Mouse (Mus musculus): Measurements from ENCODE around the gene Gm27179. TPM values are rescaled to one million over a fixed set of nuclear protein-coding genes. Genes with fewer than 3 reads are reported as not detected.
A peak's percentile ranks its signal among the peaks of the same experiment; 100 is the strongest.
"Not testable (repeated sequence)": the region's sequence is repeated elsewhere in the genome, so short reads cannot be mapped to it uniquely, and the experiment has no call there.

Gene Gm27179
- not detected in 2 replicates for polyA plus RNA-seq (2014; fragmentation: Nextera tagmentation; extraction: Ambion mirVana)

GRCm38 (mm10) chr14:69512449-69512848 lies at the start of gene Gm27179:
Gene Gm27179, minus strand, starts transcription at chr14:69512549.
- H3K27me3 ChIP-seq (replicated peaks; ENCODE audit: control insufficient read depth, insufficient read depth, low read length); H3K9ac ChIP-seq (ENCODE audit: low read length); H3K9me3 ChIP-seq (replicated peaks; ENCODE audit: control insufficient read depth, low read length); H3K27ac ChIP-seq (ENCODE audit: low read depth, low read length); H3K4me3 ChIP-seq (ENCODE audit: low read depth, low read length); H3K36me3 ChIP-seq (ENCODE audit: control insufficient read depth, insufficient read depth, low read length); ATAC-seq; H3K4me2 ChIP-seq (ENCODE audit: low read length); DNase-seq (ENCODE audit: low spot score); H3K4me1 ChIP-seq (ENCODE audit: control insufficient read depth, insufficient read depth, low read length): not testable (repeated sequence)
- WGBS = no CpG with 5 or more reads among the region's 2 CpGs

GRCm38 (mm10) chr14:69557550-69557949 lies 45.2 kb upstream of the Gm27179 start:
- H3K27me3 ChIP-seq (replicated peaks; ENCODE audit: control insufficient read depth, insufficient read depth, low read length); DNase-seq (ENCODE audit: low spot score); H3K27ac ChIP-seq (ENCODE audit: low read depth, low read length); ATAC-seq; H3K4me2 ChIP-seq (ENCODE audit: low read length); H3K9me3 ChIP-seq (replicated peaks; ENCODE audit: control insufficient read depth, low read length); H3K4me3 ChIP-seq (ENCODE audit: low read depth, low read length); H3K36me3 ChIP-seq (ENCODE audit: control insufficient read depth, insufficient read depth, low read length); H3K9ac ChIP-seq (ENCODE audit: low read length); H3K4me1 ChIP-seq (ENCODE audit: control insufficient read depth, insufficient read depth, low read length): not testable (repeated sequence)
- WGBS = no CpG with 5 or more reads among the region's 14 CpGs

GRCm38 (mm10) chr14:69556820-69557219 lies 44.5 kb upstream of the Gm27179 start:
- not testable (repeated sequence) for H3K4me1 ChIP-seq (ENCODE audit: control insufficient read depth, insufficient read depth, low read length); ATAC-seq; H3K27ac ChIP-seq (ENCODE audit: low read depth, low read length); H3K4me2 ChIP-seq (ENCODE audit: low read length); H3K4me3 ChIP-seq (ENCODE audit: low read depth, low read length); H3K9me3 ChIP-seq (replicated peaks; ENCODE audit: control insufficient read depth, low read length); DNase-seq (ENCODE audit: low spot score); H3K9ac ChIP-seq (ENCODE audit: low read length); H3K27me3 ChIP-seq (replicated peaks; ENCODE audit: control insufficient read depth, insufficient read depth, low read length); H3K36me3 ChIP-seq (ENCODE audit: control insufficient read depth, insufficient read depth, low read length)
- no CpG with 5 or more reads among the region's 8 CpGs for WGBS

- H3K27ac ChIP-seq (ENCODE audit: low read depth, low read length) = not testable (repeated sequence)
- ATAC-seq = peak; percentile 98
These were observed 42.9 kb upstream of the Gm27179 start, which contains the start of gene Entpd4b for GRCm38 (mm10) chr14:69555110-69555831. Gene Entpd4b, plus strand, starts transcription at chr14:69555424.

GRCm38 (mm10) chr14:69547310-69547709 lies 35.0 kb upstream of the Gm27179 start:
- no CpG with 5 or more reads among the region's 4 CpGs for WGBS
- ATAC-seq; H3K4me3 ChIP-seq (ENCODE audit: low read depth, low read length); DNase-seq (ENCODE audit: low spot score); H3K4me2 ChIP-seq (ENCODE audit: low read length); H3K4me1 ChIP-seq (ENCODE audit: control insufficient read depth, insufficient read depth, low read length); H3K9me3 ChIP-seq (replicated peaks; ENCODE audit: control insufficient read depth, low read length); H3K27me3 ChIP-seq (replicated peaks; ENCODE audit: control insufficient read depth, insufficient read depth, low read length); H3K27ac ChIP-seq (ENCODE audit: low read depth, low read length); H3K9ac ChIP-seq (ENCODE audit: low read length); H3K36me3 ChIP-seq (ENCODE audit: control insufficient read depth, insufficient read depth, low read length): not testable (repeated sequence)

More at GRCm38 (mm10) chr14:69555110-69555831, 42.9 kb upstream of the Gm27179 start, which contains the start of gene Entpd4b:
- H3K36me3 ChIP-seq (ENCODE audit: control insufficient read depth, insufficient read depth, low read length); H3K27me3 ChIP-seq (replicated peaks; ENCODE audit: control insufficient read depth, insufficient read depth, low read length); H3K9me3 ChIP-seq (replicated peaks; ENCODE audit: control insufficient read depth, low read length); H3K4me1 ChIP-seq (ENCODE audit: control insufficient read depth, insufficient read depth, low read length); H3K4me2 ChIP-seq (ENCODE audit: low read length); H3K9ac ChIP-seq (ENCODE audit: low read length); H3K4me3 ChIP-seq (ENCODE audit: low read depth, low read length); DNase-seq (ENCODE audit: low spot score): not testable (repeated sequence)
- WGBS = no CpG with 5 or more reads among the region's 68 CpGs

- ATAC-seq; DNase-seq (ENCODE audit: low spot score): not testable (repeated sequence)
- no CpG with 5 or more reads among the region's 2 CpGs for WGBS
These were observed 32.7 kb upstream of the Gm27179 start for GRCm38 (mm10) chr14:69545052-69545451.

GRCm38 (mm10) chr14:69544033-69544432 lies 31.7 kb upstream of the Gm27179 start:
- H3K4me3 ChIP-seq (ENCODE audit: low read depth, low read length); H3K27ac ChIP-seq (ENCODE audit: low read depth, low read length); DNase-seq (ENCODE audit: low spot score); H3K9ac ChIP-seq (ENCODE audit: low read length); ATAC-seq; H3K9me3 ChIP-seq (replicated peaks; ENCODE audit: control insufficient read depth, low read length); H3K4me1 ChIP-seq (ENCODE audit: control insufficient read depth, insufficient read depth, low read length); H3K27me3 ChIP-seq (replicated peaks; ENCODE audit: control insufficient read depth, insufficient read depth, low read length); H3K4me2 ChIP-seq (ENCODE audit: low read length); H3K36me3 ChIP-seq (ENCODE audit: control insufficient read depth, insufficient read depth, low read length): not testable (repeated sequence)
- no CpG with 5 or more reads among the region's 7 CpGs for WGBS

More at GRCm38 (mm10) chr14:69545052-69545451, 32.7 kb upstream of the Gm27179 start:
- H3K4me2 ChIP-seq (ENCODE audit: low read length); H3K4me1 ChIP-seq (ENCODE audit: control insufficient read depth, insufficient read depth, low read length); H3K36me3 ChIP-seq (ENCODE audit: control insufficient read depth, insufficient read depth, low read length); H3K27me3 ChIP-seq (replicated peaks; ENCODE audit: control insufficient read depth, insufficient read depth, low read length); H3K9me3 ChIP-seq (replicated peaks; ENCODE audit: control insufficient read depth, low read length); H3K4me3 ChIP-seq (ENCODE audit: low read depth, low read length); H3K27ac ChIP-seq (ENCODE audit: low read depth, low read length); H3K9ac ChIP-seq (ENCODE audit: low read length): not testable (repeated sequence)

- H3K36me3 ChIP-seq (ENCODE audit: control insufficient read depth, insufficient read depth, low read length); H3K27ac ChIP-seq (ENCODE audit: low read depth, low read length); H3K27me3 ChIP-seq (replicated peaks; ENCODE audit: control insufficient read depth, insufficient read depth, low read length); H3K4me2 ChIP-seq (ENCODE audit: low read length); ATAC-seq; H3K9me3 ChIP-seq (replicated peaks; ENCODE audit: control insufficient read depth, low read length); H3K4me3 ChIP-seq (ENCODE audit: low read depth, low read length); H3K9ac ChIP-seq (ENCODE audit: low read length); H3K4me1 ChIP-seq (ENCODE audit: control insufficient read depth, insufficient read depth, low read length); DNase-seq (ENCODE audit: low spot score): not testable (repeated sequence)
- WGBS = no CpG with 5 or more reads among the region's 7 CpGs
These were observed 30.3 kb upstream of the Gm27179 start for GRCm38 (mm10) chr14:69542695-69543094.

GRCm38 (mm10) chr14:69540113-69540512 lies 27.8 kb upstream of the Gm27179 start:
- not testable (repeated sequence) for H3K4me1 ChIP-seq (ENCODE audit: control insufficient read depth, insufficient read depth, low read length); H3K9ac ChIP-seq (ENCODE audit: low read length); H3K9me3 ChIP-seq (replicated peaks; ENCODE audit: control insufficient read depth, low read length); ATAC-seq; H3K4me3 ChIP-seq (ENCODE audit: low read depth, low read length); DNase-seq (ENCODE audit: low spot score); H3K4me2 ChIP-seq (ENCODE audit: low read length); H3K27me3 ChIP-seq (replicated peaks; ENCODE audit: control insufficient read depth, insufficient read depth, low read length); H3K36me3 ChIP-seq (ENCODE audit: control insufficient read depth, insufficient read depth, low read length); H3K27ac ChIP-seq (ENCODE audit: low read depth, low read length)
- no CpG with 5 or more reads among the region's 5 CpGs for WGBS
